Mouse (Mus musculus) ES-E14 (cell line): ENCODE measurements around the gene Rbm45. TPM values are rescaled to one million over a fixed set of nuclear protein-coding genes. Genes with fewer than 3 reads are reported as not detected.

Experiments
- DNase-seq: peaks from one replicate; pipeline ENCODE4 v3.0.0-alpha.2; 2013; ENCODE audit warnings: low read depth, low spot score
- H3K27ac ChIP-seq: 2 replicates; pipeline ENCODE4 v1.5.1; 2012; ENCODE audit warnings: low read depth, mild to moderate bottlenecking, low read length, moderate library complexity, mixed read lengths; ENCODE audit not compliant: poor library complexity, insufficient read depth, severe bottlenecking
- H3K36me3 ChIP-seq: 2 replicates; pipeline ENCODE4 v1.6.1; 2012; ENCODE audit warnings: mild to moderate bottlenecking, low read length, moderate library complexity, mixed read lengths; ENCODE audit not compliant: control insufficient read depth, poor library complexity, insufficient read depth, severe bottlenecking
- H3K4me1 ChIP-seq, 2 experiments: fragments of 150-350 bp in 1 of 2; sonication (generic) in 1 of 2; 2 replicates each; pipeline ENCODE4 v1.6.1; 2012; ENCODE audit warnings: low read length in 2 of 2, mild to moderate bottlenecking in 1 of 2, mixed read lengths in 1 of 2; ENCODE audit not compliant: control insufficient read depth in 2 of 2, insufficient read depth in 2 of 2, poor library complexity in 1 of 2
- H3K4me3 ChIP-seq, 2 experiments: fragments of 150-350 bp in 1 of 2; sonication (generic) in 1 of 2; 2 replicates each; pipeline ENCODE4 v1.5.1; 2012; ENCODE audit warnings: low read length in 2 of 2, low read depth in 1 of 2, mild to moderate bottlenecking in 1 of 2, mixed read lengths in 1 of 2; ENCODE audit not compliant: insufficient read depth in 1 of 2, poor library complexity in 1 of 2, severe bottlenecking in 1 of 2
- H3K9ac ChIP-seq: 2 replicates; pipeline ENCODE4 v1.6.1; 2012; ENCODE audit warnings: low read depth, mild to moderate bottlenecking, low read length, mixed read lengths; ENCODE audit not compliant: poor library complexity, insufficient read depth, severe bottlenecking
- H3K9me3 ChIP-seq: fragments of 150-350 bp; sonication (generic); 2 replicates; pipeline ENCODE4 v1.6.1; 2012; ENCODE audit warnings: low read depth, mild to moderate bottlenecking, low read length; ENCODE audit not compliant: control insufficient read depth, insufficient read depth
- CHD2 ChIP-seq: IDR thresholded peaks from 2 replicates; pipeline ENCODE4 v1.6.1; 2014; ENCODE audit warnings: mild to moderate bottlenecking, low read depth, low read length, inconsistent platforms
- HCFC1 ChIP-seq: IDR thresholded peaks from 2 replicates; pipeline ENCODE4 v1.6.1; 2012; ENCODE audit warnings: low read length, inconsistent platforms, borderline replicate concordance; ENCODE audit not compliant: insufficient read depth
- MAFK ChIP-seq: IDR thresholded peaks from 2 replicates; pipeline ENCODE4 v1.6.1; 2014; ENCODE audit warnings: mild to moderate bottlenecking, low read depth, low read length, inconsistent platforms; ENCODE audit not compliant: insufficient read depth
- ZC3H11A ChIP-seq: IDR thresholded peaks from 2 replicates; pipeline ENCODE4 v1.6.1; 2012; ENCODE audit warnings: low read depth, mild to moderate bottlenecking, inconsistent platforms, low read length, borderline replicate concordance
- ZNF384 ChIP-seq: IDR thresholded peaks from 2 replicates; pipeline ENCODE4 v1.6.1; 2012; ENCODE audit warnings: low read depth, low read length, inconsistent platforms
- in situ Hi-C, 2 experiments: fragments of 600-800 bp; cut with MboI; formaldehyde crosslinking; loops; one replicate each; pipeline ENCODE4 v1.15.1; 2025; ENCODE audit warnings: low sequenced_read_pairs in 2 of 2, inconsistent platforms in 1 of 2; ENCODE audit not compliant: unreplicated experiment in 2 of 2
- total RNA-seq: library from RNA; depleted of rRNA; stranded (reverse); fragments of 300-350 nt; gene quantifications from 2 replicates; pipeline ENCODE4 v1.2.3, GENCODE M21; 2012

Rbm45 gene
- total RNA-seq, 1 experiment: 35.3 TPM

GRCm38 (mm10) chr2:76362111-76362510, 7.7 kb upstream of the Rbm45 start:
- DNase-seq: peak; percentile 53
- in situ Hi-C loops: no loop called here
- Histone ChIP-seq H3K9ac (no peak overlapping the region), H3K27ac (no peak overlapping the region), H3K36me3 (no peaks in the 10 kb centered on the region), H3K4me3 (no peak overlapping the region), H3K4me1 (no peaks in the 10 kb centered on the region), H3K9me3 (no peaks in the 10 kb centered on the region)
- TF ChIP-seq CHD2 (no peak), ZNF384 (no peak), MAFK (no peak), ZC3H11A (no peak), HCFC1 (no peak)

DNA sequence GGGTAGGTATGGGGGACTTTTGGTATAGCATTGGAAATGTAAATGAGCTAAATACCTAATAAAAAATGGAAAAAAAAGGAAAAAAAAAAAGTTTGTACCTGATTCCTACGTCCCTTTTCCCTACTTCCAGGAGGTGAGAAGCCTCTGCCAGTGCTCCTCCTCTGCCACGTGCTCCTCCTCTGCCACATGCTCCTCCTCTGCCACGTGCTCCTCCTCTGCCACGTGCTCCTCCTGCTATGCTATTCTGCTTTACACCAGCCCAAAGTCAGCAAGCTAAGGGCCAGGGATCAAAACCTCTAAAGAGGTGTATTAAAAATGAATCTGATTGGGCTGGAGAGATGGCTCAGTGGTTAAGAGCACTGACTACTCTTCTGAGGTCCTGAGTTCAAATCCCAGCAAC, 4.0 kb upstream of the Rbm45 start:
- no peaks in the 10 kb centered on the region for H3K9me3 ChIP-seq
- in situ Hi-C loops: no loop called here

GRCm38 (mm10) chr2:76367188-76367922, 2.4 kb upstream of the Rbm45 start:
- peak; percentile 76 for DNase-seq
- Histone ChIP-seq H3K36me3 (peaks cover 2% of the 10 kb centered on the region), H3K4me3 (no peak overlapping the region), H3K4me1 (peaks cover 2% of the 10 kb centered on the region in 2 experiments; a peak in 1 of 4 replicates), H3K9ac (no peak overlapping the region), H3K9me3 (no peaks in the 10 kb centered on the region), H3K27ac (no peak overlapping the region)
- in situ Hi-C loops: no loop called here
- no peak for TF ChIP-seq CHD2
- 0 out of 2 replicates have a peak, but pooled peaks have one; percentile 11 for TF ChIP-seq MAFK
- no peak; the same call in 1 of the 2 replicates for TF ChIP-seq ZC3H11A
- TF ChIP-seq ZNF384: no peak

More for the DNA sequence above, 4.0 kb upstream of the Rbm45 start:
- no peak overlapping the region for H3K9ac ChIP-seq
- no peak overlapping the region for H3K4me3 ChIP-seq
- H3K4me1 ChIP-seq: peaks cover 2% of the 10 kb centered on the region in 2 experiments; a peak in 1 of 4 replicates
- DNase-seq: no peak
- TF ChIP-seq MAFK (no peak), ZC3H11A (no peak), ZNF384 (no peak), HCFC1 (no peak), CHD2 (no peak)
- no peak overlapping the region for H3K27ac ChIP-seq
- no peaks in the 10 kb centered on the region for H3K36me3 ChIP-seq

DNA sequence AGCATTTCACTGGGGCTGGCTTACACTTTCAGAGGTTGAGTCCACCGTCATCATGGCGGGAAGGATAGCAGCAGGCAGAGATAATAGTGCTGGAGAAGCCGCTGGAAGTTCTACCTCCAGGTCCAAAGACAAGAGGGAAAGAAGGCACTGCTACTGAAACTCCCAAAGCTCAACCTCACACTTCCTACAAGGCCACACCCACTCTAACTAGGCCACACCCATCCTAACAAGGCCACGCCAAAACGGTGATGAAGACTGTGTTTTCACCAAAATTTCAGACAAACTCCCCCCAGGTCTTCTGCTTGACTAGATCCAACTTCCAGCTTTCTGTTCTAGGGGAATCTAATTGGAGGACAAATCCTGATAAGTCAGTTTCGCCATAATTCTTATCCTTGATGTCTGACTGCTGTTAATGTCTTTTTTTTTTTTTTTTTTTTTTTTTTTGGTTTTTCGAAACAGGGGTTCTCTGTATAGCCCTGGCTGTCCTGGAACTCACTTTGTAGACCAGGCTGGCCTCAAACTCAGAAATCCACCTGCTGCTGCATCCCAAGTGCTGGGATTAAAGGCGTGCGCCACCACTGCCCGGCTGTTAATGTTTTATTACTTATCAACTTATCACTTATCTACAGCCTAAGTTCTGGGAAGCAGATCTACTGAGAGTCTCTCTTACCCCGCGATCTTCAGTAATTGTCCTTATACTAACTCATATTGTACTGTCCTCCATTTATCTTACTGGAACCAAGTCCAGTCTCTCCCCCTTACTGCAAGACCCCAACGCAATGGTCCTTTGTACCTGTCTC, 723 bp upstream of the Rbm45 start:
- in situ Hi-C loops: no loop called here
- Histone ChIP-seq H3K4me3 (peak overlapping the region in 1 of 2 experiments; percentile 92; a peak in 2 of 4 replicates), H3K27ac (no peak overlapping the region), H3K36me3 (peaks cover 2% of the 10 kb centered on the region), H3K9me3 (no peaks in the 10 kb centered on the region), H3K4me1 (peaks cover 2% of the 10 kb centered on the region in 2 experiments; a peak in 1 of 4 replicates), H3K9ac (no peak overlapping the region)
- no peak for DNase-seq
- peak; percentile 90 for TF ChIP-seq ZNF384
- TF ChIP-seq HCFC1: no peak
- no peak for TF ChIP-seq MAFK
